Mouse (Mus musculus): ENCODE measurements around the gene Ralgps1.

Gene Ralgps1

DNA sequence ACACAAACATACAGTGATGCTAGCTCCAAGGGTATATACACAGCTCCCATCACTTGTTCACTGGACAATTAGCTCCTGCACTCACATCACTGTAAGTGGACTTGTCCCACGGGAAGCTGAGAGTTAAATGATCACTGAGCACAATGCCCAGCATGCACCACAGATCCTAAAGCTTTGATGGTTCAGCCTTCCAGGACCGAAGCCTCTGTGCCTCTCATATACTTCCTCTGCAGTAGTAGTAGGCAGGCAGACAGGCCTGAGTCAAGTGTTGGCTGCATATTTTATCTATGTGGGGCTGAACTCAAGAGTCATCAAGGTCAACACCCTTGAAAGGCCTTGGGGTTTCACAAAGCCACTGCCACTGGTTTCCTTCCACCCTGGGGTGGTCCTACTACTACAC is 49.6 kb downstream of the Ralgps1 start:
- no peak for DNase-seq (ENCODE audit: low read depth)

DNA sequence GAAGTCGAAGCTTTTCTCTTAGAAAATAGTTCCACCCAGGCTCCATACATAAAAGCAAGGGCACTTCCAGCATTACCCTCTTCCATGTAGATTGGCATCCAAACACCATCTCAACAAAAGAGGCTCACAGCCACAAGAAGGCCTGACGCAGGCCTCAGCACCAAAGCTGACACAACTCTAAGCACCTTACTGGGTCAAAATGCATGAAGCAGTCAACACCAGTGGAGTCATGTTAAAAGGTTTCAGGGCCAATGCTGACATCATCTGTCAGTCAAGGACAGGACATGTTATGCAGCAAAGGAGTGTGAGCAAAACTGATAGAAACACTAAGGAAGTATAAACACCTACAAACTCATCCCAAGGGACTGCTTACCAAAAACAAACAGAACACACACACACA is 50.3 kb downstream of the Ralgps1 start:
- no peak for DNase-seq (ENCODE audit: low read depth)

GRCm38 (mm10) chr2:33320568-33320967 is 50.7 kb downstream of the Ralgps1 start:
- DNase-seq (ENCODE audit: low read depth), result no peak

DNA sequence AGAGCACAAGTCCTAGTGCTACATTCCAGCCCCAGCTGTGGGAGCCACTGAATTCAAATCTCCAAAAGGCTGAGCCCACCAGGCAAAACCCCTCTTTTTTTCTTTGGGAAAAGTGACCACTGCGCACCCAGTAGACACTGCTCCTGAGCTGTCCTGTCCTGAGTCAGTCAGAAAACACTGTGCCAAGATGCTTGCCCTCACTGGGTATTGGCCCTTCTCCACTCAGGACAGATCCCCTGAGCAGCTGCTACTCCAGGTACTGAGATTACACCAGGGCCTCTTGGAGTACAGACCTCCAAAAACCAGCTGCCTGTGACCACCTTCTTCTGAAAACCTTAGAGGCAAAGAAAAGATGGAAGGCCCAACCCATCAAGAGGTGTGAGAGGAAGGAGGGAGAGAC is 51.4 kb downstream of the Ralgps1 start:
- no peak for DNase-seq (ENCODE audit: low read depth)

DNA sequence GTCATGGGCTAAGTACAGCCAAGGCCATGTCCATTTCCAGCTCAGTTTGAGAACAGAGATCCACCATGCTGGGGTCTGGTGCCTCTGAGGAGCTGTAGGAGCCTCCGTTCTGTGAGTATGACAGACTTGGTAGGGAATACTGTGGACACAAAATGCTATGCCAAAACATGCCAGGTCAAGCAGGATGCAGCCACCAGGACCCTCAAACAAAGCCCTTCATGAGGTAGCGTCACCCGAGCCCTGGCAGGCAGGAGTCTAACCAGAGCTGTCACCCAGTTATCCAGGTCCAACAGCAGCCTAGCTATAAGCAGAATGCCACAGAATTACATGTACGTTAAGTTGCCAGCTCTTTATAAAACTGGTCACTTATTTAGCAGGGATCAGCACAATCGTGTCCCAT is 51.8 kb downstream of the Ralgps1 start:
- DNase-seq (ENCODE audit: low read depth), result no peak

- DNase-seq (ENCODE audit: low read depth), result no peak
Measured at GRCm38 (mm10) chr2:33318491-33318964, 52.8 kb downstream of the Ralgps1 start.

GRCm38 (mm10) chr2:33316516-33316915 is 54.8 kb downstream of the Ralgps1 start:
- DNase-seq (ENCODE audit: low read depth), result peak; percentile 77

DNA sequence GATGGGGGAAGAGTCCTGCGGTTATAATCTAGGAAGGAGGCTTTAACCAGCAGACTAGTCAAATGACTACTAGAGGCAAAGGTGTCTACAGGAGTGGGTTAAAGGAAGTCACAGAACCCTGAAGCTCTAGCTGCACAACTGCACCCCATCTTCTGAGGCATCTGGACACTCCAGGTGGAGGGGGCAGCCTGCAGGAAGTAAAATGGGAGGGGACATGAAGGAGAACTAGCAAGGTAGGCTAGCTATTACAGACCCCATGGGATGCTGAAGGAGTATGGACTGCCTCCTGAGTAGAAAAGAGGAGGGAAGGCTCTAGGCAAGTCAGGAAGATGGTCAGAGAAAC is 55.3 kb downstream of the Ralgps1 start:
- DNase-seq (ENCODE audit: low read depth), result no peak

GRCm38 (mm10) chr2:33315233-33316062 is 55.8 kb downstream of the Ralgps1 start:
- DNase-seq (ENCODE audit: low read depth), result no peak

- no peak for DNase-seq (ENCODE audit: low read depth)
Measured at GRCm38 (mm10) chr2:33309426-33309825, 61.9 kb downstream of the Ralgps1 start.

GRCm38 (mm10) chr2:33306565-33306964 is 64.7 kb downstream of the Ralgps1 start:
- peak; percentile 43 for DNase-seq (ENCODE audit: low read depth)

DNA sequence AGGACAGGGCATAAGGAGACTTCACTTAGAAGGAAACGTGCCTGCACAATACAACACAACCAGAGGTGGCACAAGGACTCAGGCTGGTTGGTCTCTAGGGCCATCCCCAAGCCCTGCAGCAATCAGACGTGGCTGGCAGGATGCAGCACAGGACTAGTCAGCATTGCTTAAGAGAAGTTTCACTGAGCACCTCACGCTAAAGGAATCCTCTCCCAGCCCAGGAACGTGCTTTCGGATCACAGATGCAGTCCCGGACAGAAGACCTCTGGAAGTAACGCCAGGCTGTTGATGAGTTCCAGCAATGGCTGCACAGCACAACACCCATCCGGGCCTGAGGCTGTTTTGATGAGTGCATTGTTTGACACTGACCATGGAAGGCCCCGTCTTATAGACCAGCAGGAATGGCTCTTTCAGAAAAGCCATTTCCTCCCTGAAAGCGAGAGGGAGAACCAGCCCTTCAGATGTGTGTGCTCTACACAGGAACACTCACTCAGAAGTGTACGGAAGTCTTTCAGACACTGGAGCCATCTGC is 67.8 kb downstream of the Ralgps1 start:
- DNase-seq (ENCODE audit: low read depth), result no peak

DNA sequence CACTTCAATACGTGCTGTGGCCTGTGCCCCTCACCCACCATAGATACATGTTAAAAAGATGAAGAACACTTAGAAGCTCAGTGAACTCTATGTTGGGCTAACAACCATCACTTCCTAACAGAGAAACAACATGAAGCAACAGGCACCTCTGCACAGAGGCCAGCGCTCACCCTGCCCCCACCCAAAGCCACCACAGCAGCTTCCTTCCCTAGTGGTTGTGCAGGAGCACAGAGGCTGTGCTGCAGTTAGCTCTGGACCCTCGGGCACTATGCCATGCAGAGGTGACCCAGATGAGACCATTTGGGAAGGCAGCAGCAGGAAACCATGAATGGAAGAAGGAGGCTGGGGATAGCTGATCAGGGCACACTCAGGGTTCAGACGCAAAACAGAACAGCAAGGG is 68.5 kb downstream of the Ralgps1 start:
- DNase-seq (ENCODE audit: low read depth), result peak; percentile 82

DNA sequence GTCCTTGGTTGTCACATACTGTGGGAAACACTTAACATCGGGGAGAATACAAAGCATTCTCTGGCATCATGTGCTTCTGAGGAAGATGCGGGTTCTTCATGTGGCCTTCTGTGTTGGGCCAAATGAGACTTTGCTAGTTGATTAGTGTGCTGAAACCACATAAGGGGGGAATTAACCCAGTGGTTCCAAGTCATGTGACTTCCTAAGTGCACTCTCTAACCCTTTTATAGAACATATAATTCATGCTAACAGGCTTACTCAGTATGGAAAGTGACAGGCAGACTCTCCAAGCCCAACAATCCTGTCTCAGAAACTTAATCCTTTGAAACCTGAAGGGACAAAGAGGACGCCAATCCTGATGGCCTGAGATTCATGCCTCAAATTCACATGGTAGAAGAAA is 68.9 kb downstream of the Ralgps1 start:
- DNase-seq (ENCODE audit: low read depth), result peak; percentile 53

DNA sequence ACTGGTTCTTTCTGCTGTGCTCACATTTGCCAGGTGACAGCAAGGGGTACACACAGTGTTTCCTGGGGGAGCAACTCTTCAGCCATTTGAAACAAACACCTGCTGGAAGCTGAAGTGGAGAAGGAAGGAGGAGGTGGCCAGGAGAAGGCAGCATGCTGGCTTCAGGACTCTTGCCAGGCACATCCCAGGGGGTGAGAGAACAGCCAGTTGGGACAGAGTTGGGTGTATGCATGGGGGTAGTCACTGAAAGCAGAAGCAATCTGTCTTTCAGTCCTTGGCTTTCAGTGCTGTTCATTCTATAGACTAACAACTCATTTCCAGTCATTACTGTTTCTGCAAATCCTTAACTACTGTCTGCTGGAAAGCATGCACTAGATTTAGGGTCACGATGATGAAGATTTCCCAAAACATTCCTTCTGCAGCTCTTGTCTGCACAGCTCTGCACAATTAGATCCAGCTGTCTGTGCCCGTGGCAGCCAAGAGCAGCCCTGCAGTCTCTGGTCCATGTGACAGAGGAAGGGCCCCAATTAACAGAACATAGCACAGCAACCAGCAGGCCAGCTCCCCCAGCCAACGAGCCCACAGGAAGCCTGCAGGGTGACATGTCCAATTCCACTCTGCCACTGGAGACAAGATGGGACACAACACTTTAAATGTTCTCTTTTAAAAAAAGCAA is 70.8 kb downstream of the Ralgps1 start:
- DNase-seq (ENCODE audit: low read depth), result no peak

- DNase-seq (ENCODE audit: low read depth), result peak; percentile 84
Measured at GRCm38 (mm10) chr2:33298928-33299327, 72.4 kb downstream of the Ralgps1 start.

- DNase-seq (ENCODE audit: low read depth), result no peak
Measured at GRCm38 (mm10) chr2:33295115-33295514, 76.2 kb downstream of the Ralgps1 start.

DNA sequence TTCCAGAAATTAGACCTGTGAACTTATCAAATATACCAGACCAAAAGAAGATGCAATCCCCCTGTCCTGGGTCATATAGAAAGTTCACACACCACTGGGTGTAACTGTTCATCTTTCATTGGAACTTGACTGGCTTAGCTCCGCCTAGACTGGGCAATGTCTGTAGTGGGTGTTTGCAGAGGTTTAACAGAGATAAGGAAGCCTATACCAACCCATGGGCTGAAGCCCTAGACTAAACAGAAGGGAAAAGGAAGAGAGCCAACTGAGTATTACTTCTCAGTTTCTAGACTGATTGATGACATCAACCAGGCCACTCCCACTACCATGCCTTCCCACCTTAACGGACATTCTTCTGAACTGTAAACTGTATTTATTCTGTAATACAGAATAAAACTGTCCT is 79.2 kb downstream of the Ralgps1 start:
- no peak for DNase-seq (ENCODE audit: low read depth)

DNA sequence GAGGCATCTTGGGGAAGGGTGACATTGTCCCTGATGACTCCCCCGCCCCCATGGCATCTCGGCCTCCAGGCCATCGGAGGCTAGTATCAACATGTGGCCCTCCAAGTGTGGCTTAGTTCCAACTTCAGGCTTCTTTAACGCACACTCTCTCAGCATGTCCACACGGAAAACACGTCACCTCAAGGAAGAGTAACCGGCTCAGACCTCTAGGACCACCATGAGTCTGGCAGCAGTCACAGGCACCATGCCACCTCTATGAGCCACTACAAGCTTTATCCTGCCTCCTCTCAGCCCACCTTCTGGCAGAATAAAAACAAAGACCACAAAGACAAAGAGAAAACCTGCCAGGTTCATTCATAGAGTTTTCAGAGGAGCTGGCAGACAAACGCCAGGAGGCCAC is 80.8 kb downstream of the Ralgps1 start:
- DNase-seq (ENCODE audit: low read depth), result no peak

DNA sequence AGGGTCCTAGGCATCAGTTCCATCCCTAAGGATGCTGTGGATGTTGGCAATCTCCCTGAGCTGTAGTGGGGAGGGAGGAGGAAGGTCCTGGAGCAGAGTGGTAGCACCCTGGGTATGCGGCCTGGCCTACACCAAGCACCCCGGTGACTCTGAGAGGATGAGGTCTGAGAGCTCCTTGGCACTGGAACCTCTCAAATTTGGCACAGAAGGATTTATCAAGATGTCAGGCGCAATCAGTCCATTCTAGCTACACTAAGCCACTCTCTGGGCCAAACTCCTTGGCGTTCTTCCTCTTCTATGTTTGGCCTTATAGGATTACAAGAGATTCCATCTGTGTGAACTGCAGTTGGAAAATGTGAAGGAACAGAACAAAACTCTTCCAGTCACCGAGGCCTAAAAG is 82.4 kb downstream of the Ralgps1 start:
- no peak for DNase-seq (ENCODE audit: low read depth)

DNA sequence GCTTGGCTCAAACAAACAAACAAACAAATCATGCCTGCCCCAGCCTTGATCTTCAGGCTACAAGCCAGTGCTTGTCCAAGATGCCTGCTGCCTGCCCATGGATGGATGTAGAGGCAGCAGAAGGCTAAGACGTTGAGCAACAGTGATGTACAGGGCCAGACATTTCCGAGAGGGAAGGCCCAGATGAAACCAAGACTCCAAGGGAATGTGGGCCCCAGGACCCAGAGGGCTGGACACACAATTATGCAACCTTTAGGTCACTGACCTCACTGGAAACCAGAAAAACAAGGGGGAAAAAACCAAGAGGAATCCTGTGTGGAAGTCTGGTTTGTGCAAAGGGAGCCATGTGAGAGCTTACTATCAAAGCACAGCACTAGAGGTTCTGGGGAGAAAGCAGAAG is 87.6 kb downstream of the Ralgps1 start:
- DNase-seq (ENCODE audit: low read depth), result no peak

DNA sequence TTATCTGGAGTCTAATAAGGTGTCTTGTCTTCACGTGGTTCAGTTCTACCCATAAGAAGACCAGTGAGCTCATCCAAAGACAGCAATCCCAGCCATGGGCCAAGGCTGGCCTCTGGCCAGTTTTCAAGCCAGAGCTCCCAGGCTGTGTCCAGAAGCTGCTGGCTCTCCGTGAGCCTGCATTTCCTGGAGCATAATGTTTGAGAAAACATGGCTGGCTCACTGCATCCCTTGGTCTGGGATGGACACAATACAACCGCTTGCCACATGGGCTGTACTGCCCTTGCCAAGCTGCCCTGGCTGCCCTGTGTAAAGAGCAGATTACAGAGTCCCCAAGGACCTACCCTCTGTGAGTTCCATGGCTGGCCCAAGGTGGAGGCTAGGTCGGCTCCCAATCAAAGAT is 88.4 kb downstream of the Ralgps1 start:
- DNase-seq (ENCODE audit: low read depth), result no peak

DNA sequence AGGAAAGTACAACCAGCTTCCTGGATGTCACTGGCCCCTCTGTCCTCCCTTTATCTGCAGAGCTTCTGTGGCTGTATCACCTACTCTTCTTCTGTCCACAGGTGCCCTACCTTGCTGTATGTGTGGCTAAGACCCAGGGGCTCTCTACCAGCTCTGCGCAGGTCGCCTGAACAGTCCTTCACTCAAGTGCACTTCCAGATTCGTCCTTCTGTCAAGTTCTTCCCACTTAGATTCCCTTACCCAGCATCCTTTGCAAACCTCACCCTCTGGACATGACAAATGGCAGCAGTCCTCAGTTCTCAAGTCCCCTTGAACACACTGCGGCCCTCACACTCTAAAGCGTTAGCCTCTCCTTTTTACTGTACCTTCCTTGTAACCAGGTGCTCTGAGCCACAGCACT is 89.5 kb downstream of the Ralgps1 start:
- no peak for DNase-seq (ENCODE audit: low read depth)

Measured in 416B (cell line).